Mouse (Mus musculus) liver, embryonic 13.5 days (tissue): ENCODE data around the gene Stard10. TPM values are rescaled to one million over a fixed set of nuclear protein-coding genes. Genes with fewer than 3 reads are reported as not detected.

Experiments
- ATAC-seq: fragments of 200-750 bp; cut with Nextera tagmentation; 2 replicates; pipeline ENCODE4 v1.8.0; 2017; ENCODE audit warnings: low read depth, mild to moderate bottlenecking, moderate number of reproducible peaks, moderate library complexity
- DNase-seq: peaks from one replicate; pipeline ENCODE4 v3.0.0; 2022
- H3K27ac ChIP-seq: fragments of 300-500 bp; sonication (generic); 2 replicates; pipeline ENCODE4 v1.5.1; 2015; ENCODE audit warnings: moderate library complexity, mild to moderate bottlenecking, inconsistent platforms
- H3K27me3 ChIP-seq: fragments of 300-500 bp; sonication (generic); 2 replicates; pipeline ENCODE4 v1.6.1; 2015; ENCODE audit warnings: mild to moderate bottlenecking, inconsistent platforms
- H3K36me3 ChIP-seq: fragments of 300-500 bp; sonication (generic); 2 replicates; pipeline ENCODE4 v1.6.1; 2015; ENCODE audit warnings: mild to moderate bottlenecking, inconsistent platforms
- H3K4me1 ChIP-seq: fragments of 300-500 bp; sonication (generic); replicated peaks from 2 replicates; pipeline ENCODE4 v1.6.1; 2015; ENCODE audit warnings: inconsistent platforms
- H3K4me2 ChIP-seq: fragments of 300-500 bp; sonication (generic); 2 replicates; pipeline ENCODE4 v1.6.1; 2015; ENCODE audit warnings: inconsistent platforms, mild to moderate bottlenecking, moderate library complexity
- H3K4me3 ChIP-seq: fragments of 300-500 bp; sonication (generic); replicated peaks from 2 replicates; pipeline ENCODE4 v1.5.1; 2015; ENCODE audit warnings: mild to moderate bottlenecking, inconsistent platforms
- H3K9ac ChIP-seq: fragments of 300-500 bp; sonication (generic); 2 replicates; pipeline ENCODE4 v1.6.1; 2015; ENCODE audit warnings: mild to moderate bottlenecking, inconsistent platforms
- H3K9me3 ChIP-seq: fragments of 300-500 bp; sonication (generic); replicated peaks from 2 replicates; pipeline ENCODE4 v1.6.1; 2016; ENCODE audit warnings: inconsistent platforms
- WGBS: fragments of 180-500 bp; shearing (Covaris S2); methylation state at CpG from one replicate; pipeline ENCODE4 v1.1.7; 2015; ENCODE audit not compliant: insufficient replicate concordance; 5-methylcytosine and 5-hydroxymethylcytosine counted together
- polyA plus RNA-seq: library from polyadenylated mRNA; unstranded; fragments of >200 nt; fragmentation: Nextera tagmentation; extraction: Ambion mirVana; gene quantifications from 2 replicates; pipeline ENCODE4 v1.2.1, GENCODE M21; 2015

The Stard10 gene
- polyA plus RNA-seq, 1 experiment from 2014 or later: 78.5 TPM

DNA sequence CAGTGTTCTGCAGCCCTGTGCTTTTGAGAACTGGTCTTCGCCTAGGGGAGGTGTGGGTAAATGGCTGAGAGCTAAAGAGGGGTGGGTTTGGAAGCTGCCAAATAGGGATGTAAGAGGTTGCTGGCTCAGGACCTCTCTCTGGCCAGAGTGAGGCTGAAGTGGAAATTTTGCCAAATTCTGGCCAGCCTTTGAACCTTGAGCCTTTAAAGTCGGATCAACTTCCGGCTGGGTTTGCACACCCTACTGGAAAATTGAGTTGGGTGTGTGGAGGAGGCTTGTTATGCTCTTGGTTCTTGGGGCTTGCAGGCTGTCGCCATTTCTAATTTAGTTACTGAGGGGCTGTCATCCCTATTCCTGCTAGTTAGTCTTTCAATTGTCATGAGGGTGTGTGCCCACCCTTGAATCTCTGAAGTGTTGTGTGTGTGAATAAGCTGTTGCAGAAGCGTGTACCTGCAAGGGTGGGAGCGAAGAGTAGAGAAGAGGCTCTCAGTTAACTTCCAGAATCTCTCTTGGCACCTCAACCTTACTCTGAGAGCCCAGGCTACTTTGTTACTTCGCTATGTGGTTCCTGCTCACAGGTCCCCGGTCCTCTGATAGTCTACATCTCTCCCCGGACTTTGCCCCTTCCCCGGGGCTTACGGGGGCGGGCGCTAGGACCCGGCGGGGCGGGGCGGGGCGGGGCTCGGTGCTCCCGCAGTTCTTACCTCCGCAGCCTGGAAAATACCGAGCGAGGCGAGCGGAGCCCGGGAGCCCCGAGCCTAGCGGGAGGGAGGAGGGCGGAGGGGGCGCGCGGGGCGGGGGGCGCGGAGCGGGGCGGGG, 3.7 kb downstream of the Stard10 start:
- peak overlapping the region; percentile 99 for H3K4me2 ChIP-seq
- no peaks in the 10 kb centered on the region for H3K9me3 ChIP-seq
- DNase-seq: no peak
- H3K4me3 ChIP-seq: peak overlapping the region; percentile 80
- H3K9ac ChIP-seq: peak overlapping the region; percentile 87
- WGBS: 7% methylated on average over 37 of the region's 37 CpGs
- H3K36me3 ChIP-seq: peaks cover 7% of the 10 kb centered on the region
- H3K27ac ChIP-seq: peak overlapping the region; percentile 91
- H3K27me3 ChIP-seq: no peaks in the 10 kb centered on the region
- ATAC-seq: peak; percentile 27
- H3K4me1 ChIP-seq: peaks cover 100% of the 10 kb centered on the region

- H3K27ac ChIP-seq: peak overlapping the region; percentile 91
- H3K36me3 ChIP-seq: peaks cover 10% of the 10 kb centered on the region
- H3K4me2 ChIP-seq: peak overlapping the region; percentile 99
- DNase-seq (no peak), ATAC-seq (no peak; the same call in 1 of the 2 replicates)
- H3K9me3 ChIP-seq: no peaks in the 10 kb centered on the region
- H3K9ac ChIP-seq: peak overlapping the region; percentile 87
- H3K4me1 ChIP-seq: peaks cover 99% of the 10 kb centered on the region
- no peaks in the 10 kb centered on the region for H3K27me3 ChIP-seq
- WGBS: 2% methylated on average over 61 of the region's 61 CpGs
- peak overlapping the region; percentile 80 for H3K4me3 ChIP-seq
These were observed 4.4 kb downstream of the Stard10 start for GRCm38 (mm10) chr7:101321218-101321827.

- Histone ChIP-seq H3K9ac (peak overlapping the region; percentile 87), H3K4me2 (peak overlapping the region; percentile 99), H3K4me1 (peaks cover 97% of the 10 kb centered on the region), H3K27ac (peak overlapping the region; percentile 91), H3K27me3 (no peaks in the 10 kb centered on the region), H3K9me3 (no peaks in the 10 kb centered on the region), H3K4me3 (peak overlapping the region; percentile 80), H3K36me3 (peaks cover 18% of the 10 kb centered on the region)
- WGBS: 33% methylated on average over 4 of the region's 4 CpGs
- ATAC-seq (peak; percentile 57), DNase-seq (peak; percentile 41)
These were observed 6.3 kb downstream of the Stard10 start for GRCm38 (mm10) chr7:101323141-101323594.

DNA sequence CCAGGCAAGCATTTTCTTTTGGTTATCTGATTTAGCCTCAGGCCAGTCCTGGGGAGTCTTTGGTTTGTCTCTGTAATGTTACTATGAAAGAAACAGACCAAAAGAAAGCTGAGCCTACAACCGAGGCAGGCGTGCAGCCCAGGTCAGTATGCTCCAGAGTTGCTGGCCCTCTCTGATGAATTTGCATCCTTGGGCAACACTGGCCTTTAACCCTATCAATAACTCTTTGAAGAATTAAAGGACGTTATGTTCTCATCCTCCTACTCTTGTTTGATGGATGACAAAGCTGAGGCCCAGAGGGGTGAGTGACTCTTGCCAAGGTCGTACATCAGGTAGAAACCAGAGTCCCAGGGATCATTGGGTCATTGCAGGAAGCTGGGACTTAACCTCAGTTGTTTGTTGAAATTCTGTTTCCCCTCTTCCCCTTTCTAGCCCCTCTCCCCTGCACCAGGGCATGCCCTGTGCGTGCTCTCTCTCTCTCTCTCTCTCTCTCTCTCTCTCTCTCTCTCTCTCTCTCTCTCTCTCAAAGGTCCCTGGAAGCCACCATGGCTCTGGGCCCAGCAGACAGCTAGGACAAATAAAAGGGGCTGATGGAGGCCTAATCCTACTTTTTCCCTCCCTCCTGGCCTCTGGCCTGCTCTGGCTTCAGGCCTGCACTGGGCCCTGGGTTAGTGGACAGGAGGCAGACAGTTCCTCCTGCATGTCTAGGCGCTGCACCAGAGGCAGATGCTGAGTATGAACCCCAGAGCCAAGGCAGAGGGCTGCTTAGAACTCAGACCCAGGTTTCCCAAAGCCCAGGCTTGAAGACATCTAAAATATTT, 7.5 kb downstream of the Stard10 start:
- Histone ChIP-seq H3K4me1 (peaks cover 95% of the 10 kb centered on the region), H3K27ac (peak overlapping the region; percentile 81), H3K9ac (peak overlapping the region; percentile 10; the same call in 1 of the 2 replicates), H3K4me3 (no peak overlapping the region), H3K4me2 (peak overlapping the region; percentile 99), H3K27me3 (no peaks in the 10 kb centered on the region), H3K9me3 (no peaks in the 10 kb centered on the region), H3K36me3 (peaks cover 26% of the 10 kb centered on the region)
- 46% methylated on average over 6 of the region's 6 CpGs for WGBS
- ATAC-seq (peak; percentile 11), DNase-seq (no peak)

DNA sequence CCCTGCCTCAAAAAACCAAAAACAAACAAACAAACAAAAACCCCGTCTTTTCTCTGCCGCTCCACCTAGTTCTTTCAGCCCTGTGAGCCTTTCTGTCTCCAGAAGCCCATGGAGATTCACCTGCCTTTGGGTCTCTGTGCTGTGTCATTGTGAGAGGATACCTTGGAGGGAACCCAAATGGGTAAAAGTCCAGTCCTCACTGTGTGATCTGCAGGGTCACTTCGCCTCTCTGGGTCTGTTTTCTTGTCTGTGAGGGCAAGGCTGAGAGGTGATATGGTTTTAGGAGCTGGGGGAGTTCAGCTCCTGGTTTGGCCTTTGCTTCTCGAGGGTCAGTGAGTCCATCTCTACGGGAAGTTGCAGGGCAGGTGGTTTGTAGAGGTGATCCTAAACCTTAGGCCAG, 9.1 kb downstream of the Stard10 start:
- peaks cover 42% of the 10 kb centered on the region for H3K36me3 ChIP-seq
- 0 out of 2 replicates have a peak overlapping the region, but pooled peaks have one; percentile 15 for H3K4me2 ChIP-seq
- no peaks in the 10 kb centered on the region for H3K9me3 ChIP-seq
- H3K27ac ChIP-seq: 0 out of 2 replicates have a peak overlapping the region, but pooled peaks have one; percentile 79
- WGBS: 72% methylated on average over 5 of the region's 5 CpGs
- peak overlapping the region; percentile 35 for H3K9ac ChIP-seq
- DNase-seq (no peak), ATAC-seq (no peak)
- no peak overlapping the region for H3K4me3 ChIP-seq
- no peaks in the 10 kb centered on the region for H3K27me3 ChIP-seq
- peaks cover 88% of the 10 kb centered on the region for H3K4me1 ChIP-seq

DNA sequence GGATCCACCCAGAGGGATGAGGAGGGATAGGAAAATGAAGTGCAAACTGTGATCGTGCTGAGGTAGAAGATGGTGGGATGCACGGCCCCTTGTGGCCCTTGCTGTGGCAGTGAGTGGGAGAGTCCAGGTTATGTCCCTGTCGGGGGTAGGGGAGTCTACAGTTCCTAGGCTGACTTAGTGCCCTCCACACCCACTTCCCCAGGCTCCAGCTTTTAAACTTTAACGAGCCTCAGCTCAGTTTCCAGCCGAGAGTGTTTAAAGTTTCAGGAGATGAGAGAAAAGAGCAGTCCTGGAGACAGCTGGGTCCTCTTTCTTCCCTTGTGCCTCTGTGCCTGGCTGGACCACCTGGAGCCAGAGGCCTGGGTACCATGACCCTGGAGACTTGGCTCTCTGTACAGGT, 10.4 kb downstream of the Stard10 start:
- Histone ChIP-seq H3K27me3 (no peaks in the 10 kb centered on the region), H3K4me1 (peaks cover 85% of the 10 kb centered on the region), H3K27ac (no peak overlapping the region), H3K9ac (no peak overlapping the region), H3K36me3 (peaks cover 44% of the 10 kb centered on the region), H3K9me3 (no peaks in the 10 kb centered on the region), H3K4me3 (no peak overlapping the region), H3K4me2 (peak overlapping the region; percentile 15)
- DNase-seq (no peak), ATAC-seq (no peak)
- WGBS: 61% methylated on average over 5 of the region's 5 CpGs

DNA sequence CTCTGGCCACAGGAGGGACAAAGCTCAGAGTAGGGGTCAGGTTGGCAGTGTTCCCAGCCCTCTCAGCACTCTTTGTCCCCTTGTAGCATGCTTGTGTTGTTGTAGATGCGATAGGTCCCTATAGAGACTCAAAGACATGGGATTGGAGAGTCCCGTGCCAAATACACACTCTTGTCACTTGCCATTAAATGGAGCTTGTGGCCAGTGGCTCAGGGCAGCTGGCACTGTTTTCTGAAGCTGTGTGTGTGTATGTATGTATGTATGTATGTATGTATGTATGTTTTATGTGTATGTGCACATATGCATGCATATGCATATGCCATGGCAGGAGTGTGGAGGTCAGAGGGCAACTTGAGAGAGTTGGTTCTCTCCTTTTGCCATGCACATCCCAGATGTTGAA, 10.9 kb downstream of the Stard10 start:
- H3K4me2 ChIP-seq: peak overlapping the region; percentile 15
- no peak overlapping the region for H3K4me3 ChIP-seq
- H3K27ac ChIP-seq: no peak overlapping the region
- 73% methylated on average over 2 of the region's 2 CpGs for WGBS
- H3K36me3 ChIP-seq: peaks cover 44% of the 10 kb centered on the region
- H3K4me1 ChIP-seq: peaks cover 83% of the 10 kb centered on the region
- ATAC-seq (no peak), DNase-seq (no peak)
- H3K9me3 ChIP-seq: no peaks in the 10 kb centered on the region
- H3K27me3 ChIP-seq: no peaks in the 10 kb centered on the region
- H3K9ac ChIP-seq: no peak overlapping the region

- Histone ChIP-seq H3K4me2 (no peak overlapping the region), H3K27ac (no peak overlapping the region), H3K4me1 (peaks cover 74% of the 10 kb centered on the region), H3K9ac (no peak overlapping the region), H3K9me3 (no peaks in the 10 kb centered on the region), H3K4me3 (no peak overlapping the region), H3K27me3 (no peaks in the 10 kb centered on the region), H3K36me3 (peaks cover 47% of the 10 kb centered on the region)
- WGBS: 73% methylated on average over 4 of the region's 4 CpGs
- ATAC-seq: no peak
- DNase-seq: no peak
These were observed 11.8 kb downstream of the Stard10 start for GRCm38 (mm10) chr7:101328621-101329158.

DNA sequence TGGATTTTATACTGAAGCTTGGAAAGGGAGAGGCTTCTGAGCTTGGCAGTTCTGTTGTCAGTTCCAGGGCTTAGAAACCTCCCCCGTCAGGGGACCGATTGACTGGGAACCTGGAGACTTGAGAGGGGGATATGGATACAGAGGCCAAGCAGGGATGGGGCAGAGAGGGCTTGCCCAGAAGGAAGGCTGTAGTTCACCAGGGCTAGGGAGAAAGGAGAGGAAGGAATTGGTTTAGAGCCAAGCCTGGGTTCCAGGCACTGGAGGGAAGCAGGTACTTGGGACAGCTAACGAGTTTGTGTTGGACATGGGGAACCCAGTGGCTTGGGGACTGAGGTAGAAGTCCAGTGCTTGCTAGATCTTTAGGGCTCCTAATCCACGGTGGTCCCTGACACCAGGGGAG, 12.7 kb downstream of the Stard10 start:
- no peak overlapping the region for H3K9ac ChIP-seq

DNA sequence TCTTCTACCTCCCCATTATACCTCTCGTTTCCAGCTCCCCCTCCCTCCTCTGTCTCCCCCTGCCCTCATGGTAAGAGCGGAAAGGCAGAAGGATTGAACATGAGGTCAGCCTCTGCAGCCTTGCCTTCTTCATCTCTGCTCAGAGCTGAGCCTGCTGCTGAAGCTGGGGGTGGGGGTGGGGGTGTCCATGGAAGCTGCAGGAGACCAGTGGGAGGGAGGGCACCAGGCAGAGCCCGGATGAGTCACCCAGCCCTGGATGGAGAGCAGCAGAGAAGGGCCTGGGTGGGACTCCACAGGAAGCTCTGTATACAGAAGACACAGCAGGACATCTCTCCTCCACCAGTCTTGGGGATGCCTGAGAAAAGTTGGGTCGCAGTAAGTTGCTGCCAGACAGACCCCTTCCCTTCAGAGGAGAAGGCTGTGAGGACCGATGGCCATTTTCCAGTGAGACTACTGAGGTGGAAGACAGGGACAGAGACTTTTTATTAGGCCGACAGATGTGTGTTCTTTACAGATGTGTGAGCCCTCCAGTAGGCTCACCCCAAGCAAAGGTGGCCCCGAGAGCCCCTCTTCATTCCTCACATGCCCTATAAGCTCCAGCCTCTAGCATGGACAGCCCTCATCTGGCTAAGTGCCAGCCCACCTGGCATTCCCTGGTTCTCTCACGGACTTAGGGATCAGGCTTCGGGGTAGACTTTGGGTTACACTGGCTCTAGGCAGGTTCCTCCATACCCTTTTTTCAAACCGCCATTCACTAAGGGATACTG, 13.4 kb downstream of the Stard10 start:
- ATAC-seq: no peak
- Histone ChIP-seq H3K4me1 (peaks cover 65% of the 10 kb centered on the region), H3K36me3 (peaks cover 51% of the 10 kb centered on the region), H3K4me2 (no peak overlapping the region), H3K27me3 (no peaks in the 10 kb centered on the region), H3K9me3 (no peaks in the 10 kb centered on the region), H3K9ac (no peak overlapping the region), H3K4me3 (no peak overlapping the region), H3K27ac (no peak overlapping the region)
- WGBS: 70% methylated on average over 10 of the region's 10 CpGs
- no peak for DNase-seq

More for the DNA sequence above, 12.7 kb downstream of the Stard10 start:
- Histone ChIP-seq H3K4me1 (peaks cover 65% of the 10 kb centered on the region), H3K27me3 (no peaks in the 10 kb centered on the region), H3K36me3 (peaks cover 50% of the 10 kb centered on the region), H3K4me2 (no peak overlapping the region), H3K9me3 (no peaks in the 10 kb centered on the region), H3K27ac (no peak overlapping the region), H3K4me3 (no peak overlapping the region)
- 77% methylated on average over 4 of the region's 4 CpGs for WGBS
- no peak for DNase-seq
- no peak for ATAC-seq
